Mouse (Mus musculus) cerebellum, adult 8-10 months (tissue): ENCODE measurements at regions not wholly inside any gene's neighbourhood (a gene's known extent, or its start where the extent isn't known, plus 50 kb on each side); places are given as distances from the start of the nearest gene placed in this dataset.
"Not testable (repeated sequence)": the region's sequence is repeated elsewhere in the genome, so short reads cannot be mapped to it uniquely, and the experiment has no call there.

ENCODE experiments used
- DNase-seq: peaks from one replicate; pipeline ENCODE4 v3.0.0; 2022

GRCm38 (mm10) chr4:101366905-101367679 lies 52.0 kb upstream of the Ak4 start:
- peak; percentile 59 for DNase-seq

DNA sequence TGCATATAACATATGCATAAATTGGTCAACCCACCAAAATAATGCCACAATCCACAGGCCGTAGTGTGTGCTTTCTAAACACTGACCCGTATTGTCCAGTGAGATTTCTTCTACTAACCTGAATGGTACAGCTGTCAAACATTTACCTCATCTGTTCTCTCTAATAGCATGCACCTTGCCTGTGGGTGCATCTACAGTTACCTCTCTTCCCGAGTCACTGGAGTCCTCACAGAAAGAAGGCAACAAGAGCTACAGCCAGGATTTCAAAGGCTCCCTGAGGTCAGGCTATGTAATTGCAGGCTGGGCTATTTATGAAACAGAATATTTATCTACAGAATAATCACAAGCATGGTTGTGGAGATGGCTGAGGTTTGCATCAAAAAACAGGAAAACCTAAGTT lies 53.8 kb upstream of the Ak4 start:
- DNase-seq: no peak

DNA sequence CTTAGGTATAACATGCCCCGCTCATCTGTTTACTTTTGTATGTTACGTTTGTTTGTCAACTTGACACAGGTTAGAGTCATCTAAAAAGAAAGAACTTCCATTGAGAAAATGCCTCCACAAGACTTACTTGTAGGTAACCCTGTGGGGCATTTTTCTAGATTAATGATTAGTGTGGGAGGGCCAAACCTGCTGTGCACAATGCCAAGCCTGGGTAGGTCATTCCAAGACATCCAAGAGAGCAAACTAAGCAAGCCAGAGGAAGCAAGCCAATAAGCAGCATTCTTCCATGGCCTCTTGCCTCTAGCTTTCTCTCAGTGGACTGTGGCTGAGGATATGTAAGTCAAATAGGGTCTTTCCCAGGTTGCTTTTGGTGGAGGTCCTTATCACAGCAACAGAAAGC lies 54.4 kb upstream of the Ak4 start:
- DNase-seq: no peak

DNA sequence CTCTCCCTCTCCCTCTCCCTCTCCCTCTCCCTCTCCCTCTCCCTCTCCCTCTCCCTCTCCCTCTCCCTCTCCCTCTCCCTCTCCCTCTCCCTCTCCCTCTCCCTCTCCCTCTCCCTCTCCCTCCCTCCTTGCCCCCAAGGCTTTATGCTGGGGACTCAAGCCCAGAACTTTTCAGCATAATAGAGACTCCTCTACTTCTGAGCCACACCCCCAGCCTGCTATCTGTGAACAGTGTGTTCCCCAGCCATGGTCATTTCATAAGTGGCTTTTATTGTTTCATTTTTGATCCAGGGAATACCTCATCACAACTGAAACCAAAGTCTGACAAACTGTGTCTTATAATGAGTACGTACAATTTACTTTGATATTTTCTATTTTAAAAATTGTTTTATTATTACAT lies 55.8 kb upstream of the Ak4 start:
- not testable (repeated sequence) for DNase-seq

GRCm38 (mm10) chr4:101361779-101362178 lies 57.3 kb upstream of the Ak4 start:
- no peak for DNase-seq

- no peak for DNase-seq
These were observed 58.8 kb upstream of the Ak4 start for GRCm38 (mm10) chr4:101360296-101360695.

- DNase-seq: no peak
These were observed 60.0 kb upstream of the Ak4 start for GRCm38 (mm10) chr4:101359119-101359518.

DNA sequence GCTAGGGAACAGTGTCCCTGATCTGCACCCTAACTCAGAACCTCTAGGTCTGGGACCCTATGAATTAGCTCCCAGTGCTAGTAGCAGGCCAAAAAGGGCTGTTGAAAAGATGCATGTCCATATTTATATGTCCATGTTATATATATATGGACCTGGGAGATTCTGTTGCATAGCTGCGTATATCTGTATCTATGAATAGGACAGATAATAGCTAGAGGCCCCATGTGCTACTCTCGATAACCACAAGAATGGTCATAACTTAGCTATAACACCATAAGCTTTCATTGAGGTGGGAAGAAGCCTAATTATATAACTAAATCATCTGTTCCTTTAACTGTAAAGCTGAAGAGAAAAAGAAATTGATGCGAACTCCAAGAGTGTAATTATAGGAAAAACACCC lies 60.6 kb upstream of the Ak4 start:
- DNase-seq: no peak

- no peak for DNase-seq
These were observed 61.2 kb upstream of the Ak4 start for GRCm38 (mm10) chr4:101357923-101358322.

DNA sequence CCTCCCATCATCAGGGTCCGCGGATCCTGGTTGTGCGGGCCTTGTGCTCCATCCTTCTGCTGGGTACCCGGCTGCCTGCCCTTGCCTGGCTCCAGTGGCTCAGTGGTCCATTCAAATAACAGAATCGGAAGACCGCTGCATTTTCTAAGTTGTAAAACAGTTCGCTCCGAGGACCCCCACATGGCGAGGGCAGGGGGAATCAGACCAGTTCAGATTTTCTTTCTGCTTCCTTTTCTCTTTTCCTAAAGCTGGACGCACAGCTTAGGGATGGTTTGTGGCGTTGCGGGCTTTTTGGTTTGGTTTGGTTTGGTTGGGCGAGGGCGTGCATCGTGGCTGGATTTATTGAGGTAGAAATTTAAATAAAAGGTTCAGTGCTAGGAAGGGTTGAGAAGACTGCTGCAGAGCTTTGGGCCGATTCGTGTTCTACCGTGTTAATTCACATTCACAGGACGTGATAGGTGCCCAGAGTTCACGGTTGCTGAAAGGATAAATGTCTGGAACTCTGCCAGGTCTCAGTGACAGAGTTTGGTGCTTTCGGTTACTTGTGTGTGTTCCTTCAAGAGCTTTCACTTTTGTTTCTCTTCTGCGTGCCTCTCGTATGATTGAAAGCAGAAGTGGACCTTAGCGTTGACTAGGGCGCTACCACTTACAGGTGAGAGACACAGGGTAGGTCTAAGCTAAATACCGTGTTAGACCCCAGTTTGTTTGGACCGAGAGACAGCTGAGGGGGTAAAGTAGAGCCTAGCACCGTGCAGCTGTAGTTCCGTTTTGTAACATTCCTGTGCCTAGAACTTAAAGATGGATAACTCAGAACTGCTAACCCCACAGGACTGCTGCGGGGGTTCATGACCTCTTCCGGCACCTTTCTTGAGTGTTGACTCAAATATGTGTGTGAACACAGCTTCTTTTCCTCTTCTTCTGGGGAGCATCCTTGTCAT lies 61.9 kb upstream of the Ak4 start:
- peak; percentile 52 for DNase-seq

DNA sequence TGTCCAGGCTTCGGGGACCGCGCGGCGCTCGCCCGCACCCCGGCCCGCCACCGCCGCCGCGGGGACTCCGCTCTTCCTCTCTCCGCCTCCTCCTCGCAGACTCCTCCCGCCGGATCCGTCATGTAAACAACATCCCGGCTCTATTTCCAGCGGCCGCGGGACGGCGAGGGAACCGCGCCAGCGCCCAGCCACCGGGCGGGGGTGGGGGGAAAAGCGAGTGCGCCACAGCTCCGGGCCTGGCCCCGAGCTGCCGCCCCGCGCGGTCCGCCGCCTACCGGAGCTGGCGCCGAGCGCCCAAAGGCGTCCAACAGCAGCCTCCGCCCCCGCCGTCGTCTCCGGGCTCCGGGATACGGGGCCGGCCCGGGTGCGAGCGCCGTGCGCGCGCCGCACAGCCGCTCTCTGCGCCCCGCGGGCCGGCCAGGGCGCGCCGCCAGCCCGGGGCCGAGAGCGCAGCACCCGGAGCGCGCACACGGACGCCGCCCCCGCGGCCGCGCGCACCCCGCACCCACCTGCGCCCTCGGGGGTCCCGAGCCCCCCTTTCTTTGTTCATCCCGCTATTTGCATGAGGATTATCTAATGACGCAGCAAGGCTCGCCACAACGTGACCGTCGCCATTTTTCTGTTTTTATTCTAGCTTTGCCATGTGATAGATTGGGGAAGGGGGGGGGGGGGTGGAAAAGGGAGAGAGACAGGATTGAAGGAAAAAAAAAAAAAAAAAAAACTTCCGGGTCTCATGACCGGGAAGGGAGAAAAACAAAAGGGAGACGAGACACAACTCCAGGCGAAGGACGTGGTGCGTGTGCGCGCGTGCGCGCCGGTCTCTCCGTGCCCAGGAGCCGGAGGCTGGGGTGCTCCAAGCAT lies 62.8 kb upstream of the Ak4 start:
- DNase-seq: peak; percentile 84

DNA sequence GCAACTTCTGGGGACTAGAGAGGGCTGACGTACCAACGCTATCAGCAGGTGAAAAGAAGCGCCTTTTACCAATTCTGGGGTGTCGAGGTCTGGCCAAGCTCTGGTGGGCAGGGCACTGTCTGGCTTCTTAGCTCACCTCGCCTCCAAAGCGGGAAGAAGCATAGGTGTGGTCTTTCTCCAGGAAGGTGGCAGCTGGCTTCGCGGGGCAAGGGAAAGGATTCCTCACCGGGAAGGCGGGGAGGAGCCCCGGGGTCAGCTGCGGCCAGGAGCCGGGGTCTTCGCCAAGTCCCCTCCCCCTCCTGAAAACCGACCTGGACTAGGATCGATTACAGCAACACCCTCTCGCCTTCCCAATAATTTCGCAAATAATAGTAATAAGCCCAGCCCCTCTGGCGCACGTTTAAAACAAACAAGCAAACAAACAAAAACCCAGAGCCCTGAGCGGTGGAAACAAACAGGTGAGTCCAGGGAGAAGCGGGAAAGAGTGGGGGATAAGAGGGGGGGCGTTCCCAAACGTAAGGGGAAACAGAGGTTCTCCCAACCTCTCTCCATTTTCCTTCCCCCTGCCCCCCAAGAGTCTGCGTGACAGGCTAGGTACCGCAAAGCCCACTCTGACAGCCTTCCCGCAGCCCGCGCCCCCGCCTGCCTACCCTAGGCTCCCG lies 63.5 kb upstream of the Ak4 start:
- DNase-seq: peak; percentile 59

DNA sequence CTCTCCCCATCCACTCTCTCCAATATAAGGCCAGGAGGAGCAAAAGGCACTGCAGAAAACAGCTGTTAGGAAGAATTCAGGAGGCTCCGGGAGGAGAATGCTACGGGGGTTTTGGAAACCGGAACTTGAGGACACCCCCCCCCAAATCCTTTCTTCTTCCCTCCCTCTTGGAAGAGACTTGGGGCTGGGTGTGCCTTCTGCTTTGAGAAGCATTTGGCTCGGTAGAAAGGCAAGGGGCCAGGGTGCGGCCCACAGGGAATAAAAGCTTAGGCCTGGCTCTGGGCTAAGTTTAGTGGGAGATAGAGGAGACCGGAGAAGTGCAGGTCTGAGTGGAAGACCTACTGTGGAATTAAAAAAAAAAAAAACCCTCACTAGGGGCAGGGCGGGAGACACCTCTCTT lies 64.1 kb upstream of the Ak4 start:
- DNase-seq: peak; percentile 30

DNA sequence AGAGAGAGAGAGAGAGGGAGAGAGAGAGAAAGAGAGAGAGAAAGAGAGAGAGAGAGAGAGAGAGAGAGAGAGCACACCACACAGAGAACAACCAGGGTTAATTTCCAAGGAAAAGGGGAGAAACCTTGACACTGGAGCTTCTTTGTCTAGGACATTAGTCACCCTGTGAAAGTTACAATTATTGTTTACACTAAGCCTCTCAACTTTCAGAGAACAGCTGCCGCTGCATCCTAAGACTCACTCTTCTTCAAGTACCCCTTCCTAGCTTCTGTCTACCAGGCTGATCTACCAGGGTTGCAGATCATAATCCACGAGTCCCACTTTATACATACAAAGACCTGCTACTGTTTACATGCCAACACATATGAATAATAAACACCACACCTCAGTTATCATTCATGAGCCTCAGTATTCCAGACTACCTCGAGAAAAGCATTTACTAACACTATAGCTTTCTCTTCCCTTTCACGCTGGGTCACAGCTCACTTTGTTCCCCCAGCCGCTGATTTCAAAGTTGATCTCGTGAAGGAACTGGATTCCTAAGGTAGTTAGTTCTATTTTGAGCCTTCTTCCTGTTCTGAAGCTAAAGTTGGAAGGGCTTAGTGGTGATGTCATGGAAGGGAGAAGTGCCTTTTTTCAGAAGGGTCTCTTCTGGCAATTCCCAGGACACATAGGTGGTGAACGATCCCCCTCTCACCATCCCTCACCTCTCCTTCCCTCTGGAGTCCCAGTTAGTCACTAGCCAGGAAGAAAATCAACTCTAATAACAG lies 64.8 kb upstream of the Ak4 start:
- no peak for DNase-seq

GRCm38 (mm10) chr4:101352178-101352577 lies 66.9 kb upstream of the Ak4 start:
- no peak for DNase-seq

DNA sequence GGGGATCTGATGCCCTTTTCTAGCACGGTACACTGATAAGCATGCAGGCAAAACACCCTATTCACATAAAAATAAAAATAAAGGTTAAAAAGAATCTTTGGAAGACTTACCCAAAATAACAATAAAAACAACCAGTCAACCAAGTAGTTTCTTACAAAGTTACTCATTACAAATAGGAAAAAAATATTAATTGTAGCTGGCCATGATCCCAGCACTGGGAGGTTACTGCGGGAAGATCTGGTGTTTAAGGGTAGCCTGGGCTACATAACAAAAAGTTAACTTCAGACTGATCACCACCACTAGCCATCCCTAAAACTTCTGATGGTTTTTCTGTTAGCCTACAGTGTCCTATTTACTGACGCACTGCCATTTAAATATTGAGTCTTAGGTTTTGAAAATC lies 67.4 kb upstream of the Ak4 start:
- DNase-seq: no peak

DNA sequence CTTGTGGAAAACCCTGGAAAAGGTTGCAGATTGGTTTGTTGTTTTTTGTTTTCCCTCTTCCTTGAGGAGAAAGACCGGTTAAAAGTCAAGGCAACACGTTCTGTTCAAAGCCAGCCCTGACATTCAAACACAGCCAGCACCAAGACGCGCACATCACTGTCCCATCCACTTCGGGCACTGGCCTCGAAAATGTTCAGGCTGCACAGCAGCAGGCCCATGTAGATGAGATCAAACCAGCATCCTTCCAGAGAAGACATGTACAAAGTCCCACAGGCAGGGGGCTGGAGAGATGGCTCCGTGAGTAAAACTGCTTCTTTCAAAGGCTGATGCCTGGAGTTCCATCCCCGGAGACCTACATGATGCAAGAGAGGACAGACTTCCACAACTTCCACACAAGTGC lies 68.4 kb upstream of the Ak4 start:
- DNase-seq: no peak

- no peak for DNase-seq
These were observed 68.9 kb upstream of the Ak4 start for GRCm38 (mm10) chr4:101350222-101350621.

DNA sequence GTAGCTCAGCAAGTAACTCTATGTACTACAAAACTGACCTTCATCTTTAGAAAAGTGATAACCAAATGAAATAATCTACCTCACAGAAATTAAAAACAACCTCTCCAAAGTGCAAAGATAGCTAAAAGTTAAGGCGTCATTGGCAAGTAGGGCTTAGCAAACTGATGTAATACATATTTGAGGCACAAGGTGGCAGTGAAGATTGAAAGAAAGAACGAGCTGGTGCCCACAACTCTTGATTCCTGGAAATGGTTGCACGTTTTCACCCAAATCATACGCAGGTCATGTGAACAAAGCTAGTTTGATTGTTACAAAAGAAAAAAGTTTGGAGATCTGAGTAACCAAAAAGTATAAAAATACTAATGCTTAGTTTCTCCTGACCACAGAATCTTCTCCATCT lies 69.7 kb upstream of the Ak4 start:
- peak; percentile 70 for DNase-seq

DNA sequence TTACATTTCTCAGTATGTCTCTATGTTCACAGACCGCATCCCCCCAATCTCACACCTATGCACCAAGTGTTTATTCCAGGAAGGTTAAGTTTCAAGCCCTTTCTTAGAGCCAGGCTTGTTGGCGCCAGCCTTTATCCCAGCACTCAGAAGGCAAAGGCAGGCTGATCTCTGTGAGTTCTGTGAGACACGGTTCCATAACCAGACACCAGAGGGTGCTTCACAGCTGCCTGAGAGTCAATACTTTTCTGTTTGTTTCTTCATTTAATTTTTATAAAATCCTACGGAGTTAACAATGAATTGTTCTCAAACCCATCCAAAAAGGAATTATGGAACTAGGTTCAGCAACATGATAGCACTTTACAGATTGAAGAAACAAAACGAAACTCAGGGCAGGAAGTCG lies 71.8 kb upstream of the Ak4 start:
- DNase-seq: no peak

- no peak for DNase-seq
These were observed 76.9 kb upstream of the Ak4 start for GRCm38 (mm10) chr4:101342071-101342762.
